Mouse (Mus musculus): ENCODE results near the gene Tef. TPM values are rescaled to one million over a fixed set of nuclear protein-coding genes. Genes with fewer than 3 reads are reported as not detected.

The Tef gene
- total and polyA plus RNA-seq, 3 experiments: 12.3 to 21.7 TPM; not detected in 1

GRCm38 (mm10) chr15:81846755-81847154, 44.5 kb downstream of the Tef start (continued):
- no peak for TF ChIP-seq TAL1 (IDR thresholded peaks at IDR 0.05; ENCODE audit: low read length)

- no peaks in the 10 kb centered on the region for H3K4me1 ChIP-seq (ENCODE audit: control insufficient read depth in 1 of 2, insufficient read depth in 2 of 2, low read length in 2 of 2)
- DNase-seq (ENCODE audit: low read depth, low spot score): no peak
- no peaks in the 10 kb centered on the region for H3K9me3 ChIP-seq (replicated peaks; ENCODE audit: insufficient read depth, low read length)
- TF ChIP-seq RCOR1 (IDR thresholded peaks at IDR 0.05; ENCODE audit: low read depth, low read length) (no peak), MYC (IDR thresholded peaks at IDR 0.05; ENCODE audit: low read depth, low read length) (no peak), TAL1 (IDR thresholded peaks at IDR 0.05; ENCODE audit: low read length) (no peak), MAX (IDR thresholded peaks at IDR 0.05; ENCODE audit: low read length) (no peak), MAZ (IDR thresholded peaks at IDR 0.05; ENCODE audit: low read depth, low read length) (no peak), MEF2A (IDR thresholded peaks at IDR 0.05; ENCODE audit: extremely low read depth, insufficient replicate concordance, low read depth, low read length, poor library complexity, severe bottlenecking) (no peak), POLR2AphosphoS2 (IDR thresholded peaks at IDR 0.05; ENCODE audit: low read length) (no peak), ZKSCAN1 (IDR thresholded peaks at IDR 0.05; ENCODE audit: low read depth, low read length) (no peak), RAD21 (IDR thresholded peaks at IDR 0.05; ENCODE audit: low read depth, low read length) (no peak), UBTF (IDR thresholded peaks at IDR 0.05; ENCODE audit: borderline replicate concordance, insufficient read depth, low read depth, low read length) (no peak), TBP (IDR thresholded peaks at IDR 0.05; ENCODE audit: low read depth, low read length) (no peak), NELFE (IDR thresholded peaks at IDR 0.05; ENCODE audit: low read depth, low read length) (no peak), BHLHE40 (IDR thresholded peaks at IDR 0.05; ENCODE audit: borderline replicate concordance, low read depth, low read length) (no peak), ELF1 (IDR thresholded peaks at IDR 0.05; ENCODE audit: low read depth, low read length) (no peak), MYB (IDR thresholded peaks at IDR 0.05; ENCODE audit: low read depth, low read length) (no peak)
- no peaks in the 10 kb centered on the region for H3K27me3 ChIP-seq (ENCODE audit: control insufficient read depth in 1 of 2, insufficient read depth in 2 of 2, low read length in 2 of 2)
- peaks cover 12% of the 10 kb centered on the region for H3K79me2 ChIP-seq (ENCODE audit: control insufficient read depth, insufficient read depth, low read length, poor library complexity)
- H3K27ac ChIP-seq (ENCODE audit: control insufficient read depth, low read depth, low read length): no peak overlapping the region
- no peak overlapping the region for H3K4me3 ChIP-seq (ENCODE audit: control insufficient read depth in 1 of 2, insufficient read depth in 1 of 2, low read depth in 2 of 2, low read length in 2 of 2)
- no peak overlapping the region for H3K9ac ChIP-seq (ENCODE audit: control insufficient read depth, low read depth, low read length, poor library complexity, severe bottlenecking)
- H3K36me3 ChIP-seq (ENCODE audit: control insufficient read depth in 1 of 2, insufficient read depth in 2 of 2, low read length in 2 of 2): peaks cover 0 to 6% of the 10 kb centered on the region in 2 experiments; a peak in 2 of 4 replicates
Measured at GRCm38 (mm10) chr15:81847161-81847560, 44.9 kb downstream of the Tef start.

- Histone ChIP-seq H3K4me1 (ENCODE audit: control insufficient read depth in 1 of 2, insufficient read depth in 2 of 2, low read length in 2 of 2) (no peaks in the 10 kb centered on the region), H3K9ac (ENCODE audit: control insufficient read depth, low read depth, low read length, poor library complexity, severe bottlenecking) (no peak overlapping the region), H3K79me2 (ENCODE audit: control insufficient read depth, insufficient read depth, low read length, poor library complexity) (peaks cover 15% of the 10 kb centered on the region), H3K9me3 (replicated peaks; ENCODE audit: insufficient read depth, low read length) (no peaks in the 10 kb centered on the region), H3K27me3 (ENCODE audit: control insufficient read depth in 1 of 2, insufficient read depth in 2 of 2, low read length in 2 of 2) (no peaks in the 10 kb centered on the region), H3K27ac (ENCODE audit: control insufficient read depth, low read depth, low read length) (no peak overlapping the region), H3K4me3 (ENCODE audit: control insufficient read depth in 1 of 2, insufficient read depth in 1 of 2, low read depth in 2 of 2, low read length in 2 of 2) (no peak overlapping the region), H3K36me3 (ENCODE audit: control insufficient read depth in 1 of 2, insufficient read depth in 2 of 2, low read length in 2 of 2) (peaks cover 0 to 6% of the 10 kb centered on the region in 2 experiments; a peak in 2 of 4 replicates)
- TF ChIP-seq USF2 (IDR thresholded peaks at IDR 0.05; ENCODE audit: borderline replicate concordance in 1 of 2, insufficient read depth in 1 of 2, low read depth in 1 of 2, low read length in 2 of 2) (no peak), SMC3 (IDR thresholded peaks at IDR 0.05; ENCODE audit: low read depth, low read length) (no peak)
- no peak for DNase-seq (ENCODE audit: low read depth, low spot score)
Measured at GRCm38 (mm10) chr15:81847861-81848260, 45.6 kb downstream of the Tef start.

Measured in MEL (cell line).